Mouse (Mus musculus): ENCODE results near the gene Sept7. TPM values are rescaled to one million over a fixed set of nuclear protein-coding genes. Genes with fewer than 3 reads are reported as not detected.

The Sept7 gene
- polyA plus RNA-seq (2012; rRNA removed) = 6.3 and 10.9 TPM in 2 replicates

- H3K36me3 ChIP-seq (ENCODE audit: control insufficient read depth, insufficient read depth, low read length) = no peaks in the 10 kb centered on the region
- H3K27me3 ChIP-seq (replicated peaks; ENCODE audit: control insufficient read depth, insufficient read depth, low read length) = no peaks in the 10 kb centered on the region
- H3K4me1 ChIP-seq (ENCODE audit: control insufficient read depth, insufficient read depth, low read length) = peaks cover 6% of the 10 kb centered on the region; the same call in 1 of the 2 replicates
- peak within 1 kb of the TSS; percentile 66 for H3K4me3 ChIP-seq (ENCODE audit: insufficient read depth, low read depth, low read length)
- under 1% methylated on average over 54 of the region's 54 CpGs for WGBS
- peak; percentile 99 for DNase-seq
- TF ChIP-seq POLR2A (IDR thresholded peaks at IDR 0.05; ENCODE audit: low read depth, low read length) (peak; percentile 53), CTCF (conservative IDR thresholded peaks at IDR 0.05; ENCODE audit: insufficient read depth, insufficient read length, low read depth, low read length) (no peak)
- peak within 1 kb of the TSS; percentile 84 for H3K27ac ChIP-seq (ENCODE audit: insufficient read depth, low read depth, low read length)
Measured at GRCm38 (mm10) chr9:25252283-25252726, at the start of gene Sept7. TSS of gene Sept7 (plus strand) at chr9:25252439.

- Histone ChIP-seq H3K27me3 (replicated peaks; ENCODE audit: control insufficient read depth, insufficient read depth, low read length) (no peaks in the 10 kb centered on the region; the same call in 1 of the 2 replicates), H3K27ac (ENCODE audit: insufficient read depth, low read depth, low read length) (no peak overlapping the region), H3K36me3 (ENCODE audit: control insufficient read depth, insufficient read depth, low read length) (no peaks in the 10 kb centered on the region), H3K4me1 (ENCODE audit: control insufficient read depth, insufficient read depth, low read length) (no peaks in the 10 kb centered on the region), H3K4me3 (ENCODE audit: insufficient read depth, low read depth, low read length) (no peak overlapping the region)
- no peak for DNase-seq
- TF ChIP-seq POLR2A (IDR thresholded peaks at IDR 0.05; ENCODE audit: low read depth, low read length) = no peak
- TF ChIP-seq CTCF (conservative IDR thresholded peaks at IDR 0.05; ENCODE audit: insufficient read depth, insufficient read length, low read depth, low read length) = no peak
- WGBS = 64% methylated on average over 8 of the region's 8 CpGs
Measured at GRCm38 (mm10) chr9:25208087-25208803, 44.0 kb upstream of the Sept7 start.

GRCm38 (mm10) chr9:25212309-25213163 is 39.7 kb upstream of the Sept7 start:
- H3K27ac ChIP-seq (ENCODE audit: insufficient read depth, low read depth, low read length) = peak overlapping the region; percentile 71

GRCm38 (mm10) chr9:25213164-25213557 is 39.1 kb upstream of the Sept7 start:
- no peak for DNase-seq
- Histone ChIP-seq H3K36me3 (ENCODE audit: control insufficient read depth, insufficient read depth, low read length) (no peaks in the 10 kb centered on the region), H3K4me3 (ENCODE audit: insufficient read depth, low read depth, low read length) (no peak overlapping the region), H3K4me1 (ENCODE audit: control insufficient read depth, insufficient read depth, low read length) (peaks cover 6% of the 10 kb centered on the region; the same call in 1 of the 2 replicates), H3K27ac (ENCODE audit: insufficient read depth, low read depth, low read length) (peak overlapping the region; percentile 71), H3K27me3 (replicated peaks; ENCODE audit: control insufficient read depth, insufficient read depth, low read length) (no peaks in the 10 kb centered on the region)
- TF ChIP-seq CTCF (conservative IDR thresholded peaks at IDR 0.05; ENCODE audit: insufficient read depth, insufficient read length, low read depth, low read length) (no peak), POLR2A (IDR thresholded peaks at IDR 0.05; ENCODE audit: low read depth, low read length) (no peak)

More at GRCm38 (mm10) chr9:25212309-25213163, 39.7 kb upstream of the Sept7 start:
- Histone ChIP-seq H3K27me3 (replicated peaks; ENCODE audit: control insufficient read depth, insufficient read depth, low read length) (no peaks in the 10 kb centered on the region; the same call in 1 of the 2 replicates), H3K36me3 (ENCODE audit: control insufficient read depth, insufficient read depth, low read length) (no peaks in the 10 kb centered on the region), H3K4me1 (ENCODE audit: control insufficient read depth, insufficient read depth, low read length) (peaks cover 6% of the 10 kb centered on the region; the same call in 1 of the 2 replicates), H3K4me3 (ENCODE audit: insufficient read depth, low read depth, low read length) (no peak overlapping the region)
- WGBS = 69% methylated on average over 9 of the region's 9 CpGs
- DNase-seq = peak; percentile 38
- TF ChIP-seq CTCF (conservative IDR thresholded peaks at IDR 0.05; ENCODE audit: insufficient read depth, insufficient read length, low read depth, low read length) (no peak), POLR2A (IDR thresholded peaks at IDR 0.05; ENCODE audit: low read depth, low read length) (no peak)

GRCm38 (mm10) chr9:25215411-25215810 is 36.8 kb upstream of the Sept7 start:
- no peak overlapping the region for H3K4me3 ChIP-seq (ENCODE audit: insufficient read depth, low read depth, low read length)
- H3K27me3 ChIP-seq (replicated peaks; ENCODE audit: control insufficient read depth, insufficient read depth, low read length) = no peaks in the 10 kb centered on the region
- H3K36me3 ChIP-seq (ENCODE audit: control insufficient read depth, insufficient read depth, low read length) = no peaks in the 10 kb centered on the region
- DNase-seq = peak; percentile 49
- 24% methylated on average over 3 of the region's 3 CpGs for WGBS
- TF ChIP-seq CTCF (conservative IDR thresholded peaks at IDR 0.05; ENCODE audit: insufficient read depth, insufficient read length, low read depth, low read length) = no peak
- TF ChIP-seq POLR2A (IDR thresholded peaks at IDR 0.05; ENCODE audit: low read depth, low read length) = no peak
- no peak overlapping the region for H3K27ac ChIP-seq (ENCODE audit: insufficient read depth, low read depth, low read length)
- peaks cover 6% of the 10 kb centered on the region; the same call in 1 of the 2 replicates for H3K4me1 ChIP-seq (ENCODE audit: control insufficient read depth, insufficient read depth, low read length)

GRCm38 (mm10) chr9:25216210-25216609 is 36.0 kb upstream of the Sept7 start:
- Histone ChIP-seq H3K27me3 (replicated peaks; ENCODE audit: control insufficient read depth, insufficient read depth, low read length) (no peaks in the 10 kb centered on the region), H3K4me3 (ENCODE audit: insufficient read depth, low read depth, low read length) (no peak overlapping the region), H3K4me1 (ENCODE audit: control insufficient read depth, insufficient read depth, low read length) (peaks cover 6% of the 10 kb centered on the region; the same call in 1 of the 2 replicates), H3K36me3 (ENCODE audit: control insufficient read depth, insufficient read depth, low read length) (no peaks in the 10 kb centered on the region), H3K27ac (ENCODE audit: insufficient read depth, low read depth, low read length) (no peak overlapping the region)
- TF ChIP-seq CTCF (conservative IDR thresholded peaks at IDR 0.05; ENCODE audit: insufficient read depth, insufficient read length, low read depth, low read length) = no peak
- TF ChIP-seq POLR2A (IDR thresholded peaks at IDR 0.05; ENCODE audit: low read depth, low read length) = no peak
- WGBS = 47% methylated on average over 2 of the region's 2 CpGs
- DNase-seq = peak; percentile 20
